8 mouse cellular contexts compared by ENCODE assay signal in the genomic region with DNA sequence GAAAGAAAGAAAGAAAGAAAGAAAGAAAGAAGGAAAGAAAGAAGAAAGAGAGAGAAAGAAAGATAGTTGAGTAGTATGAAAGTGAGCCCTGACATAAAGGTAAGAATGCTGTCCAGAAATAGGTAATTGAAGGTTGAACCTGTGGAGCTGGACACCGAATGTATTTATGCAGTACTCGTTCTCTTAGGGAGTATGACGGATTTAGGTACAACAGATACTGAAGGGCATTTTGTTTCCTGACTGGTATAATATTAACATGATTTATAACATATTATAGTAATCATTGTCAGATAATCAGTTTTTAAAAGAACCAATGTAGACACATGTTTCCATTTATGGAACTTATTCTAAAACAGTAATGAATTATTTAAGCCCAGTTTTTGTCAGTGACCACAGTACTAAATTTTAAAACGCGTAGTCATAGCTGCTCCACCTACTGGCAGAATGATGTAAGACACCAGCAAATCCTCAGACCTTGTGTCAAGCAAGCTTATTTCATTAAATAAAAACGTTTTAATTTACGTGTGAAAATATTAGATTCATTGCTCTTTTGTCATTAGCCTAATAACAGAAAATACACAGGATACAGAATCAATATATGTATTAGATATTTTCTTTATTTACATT.
DNase-seq lines count a peak whose midpoint lies in the region; ATAC-seq lines count a peak whose summit lies in the region.

No protein-coding gene starts in this region.

- ATAC-seq in monocyte, adult 5-6 weeks (replicated peaks; ENCODE audit: insufficient number of reproducible peaks, low FRiP score, low TSS enrichment, poor library complexity, severe bottlenecking): no peak

- peak; percentile 19 for DNase-seq in heart, adult 8-10 months (ENCODE audit: low spot score)
- DNase-seq in heart, adult 11 months: no peak
- peak; percentile 41 for DNase-seq in urinary bladder, postnatal 25 days (ENCODE audit: low spot score)
- no peak for DNase-seq in urinary bladder, postnatal 10 days (ENCODE audit: low spot score)
- peak; percentile 32 for DNase-seq in embryo, embryonic 11.5 days (ENCODE audit: low read depth, low spot score)
- peak; percentile 17 to 66 for DNase-seq in kidney, postnatal 36 days
- DNase-seq in retina, embryonic 14.5 days (ENCODE audit: low spot score): peak; percentile 77

Comparison
In these comparisons a context has a peak if more than half of its experiments do, and no peak if none do; other contexts are left out.
1. DNase-seq: peak in heart, adult 8-10 months (single experiment), urinary bladder, postnatal 25 days (single experiment), embryo, embryonic 11.5 days (single experiment), kidney, postnatal 36 days (2 of 2) and retina, embryonic 14.5 days (single experiment); none in heart, adult 11 months (single experiment) and urinary bladder, postnatal 10 days (single experiment).